Mouse (Mus musculus) lung, postnatal 14 days (tissue): ENCODE data around the gene Guca1b.
"Not testable (repeated sequence)": the region's sequence is repeated elsewhere in the genome, so short reads cannot be mapped to it uniquely, and the experiment has no call there.

Experiments
- DNase-seq: peaks from one replicate; pipeline ENCODE4 v3.0.0; 2021

Gene Guca1b

GRCm38 (mm10) chr17:47385145-47385544 lies at the start of gene Guca1b:
Guca1b (plus strand) TSS chr17:47385393.
- no peak for DNase-seq

DNA sequence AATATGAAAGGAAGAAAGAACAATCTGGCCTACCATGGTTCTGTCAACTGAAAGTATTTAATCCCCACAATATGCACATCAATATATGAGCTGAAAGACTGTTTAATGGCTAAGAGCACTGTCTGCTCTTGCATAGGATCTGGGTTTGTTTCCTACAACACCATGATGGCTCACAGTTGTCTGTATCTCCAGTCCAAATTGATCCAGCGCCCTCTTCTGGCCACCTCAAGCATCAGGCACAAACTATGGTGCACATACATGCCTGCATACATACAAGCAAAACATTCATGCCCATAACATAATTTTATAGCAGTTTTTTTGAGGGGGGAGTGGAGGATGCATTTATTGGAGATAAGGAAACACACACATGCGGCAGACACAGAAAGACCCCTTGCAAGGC lies 42.1 kb upstream of the Guca1b start:
- no peak for DNase-seq

DNA sequence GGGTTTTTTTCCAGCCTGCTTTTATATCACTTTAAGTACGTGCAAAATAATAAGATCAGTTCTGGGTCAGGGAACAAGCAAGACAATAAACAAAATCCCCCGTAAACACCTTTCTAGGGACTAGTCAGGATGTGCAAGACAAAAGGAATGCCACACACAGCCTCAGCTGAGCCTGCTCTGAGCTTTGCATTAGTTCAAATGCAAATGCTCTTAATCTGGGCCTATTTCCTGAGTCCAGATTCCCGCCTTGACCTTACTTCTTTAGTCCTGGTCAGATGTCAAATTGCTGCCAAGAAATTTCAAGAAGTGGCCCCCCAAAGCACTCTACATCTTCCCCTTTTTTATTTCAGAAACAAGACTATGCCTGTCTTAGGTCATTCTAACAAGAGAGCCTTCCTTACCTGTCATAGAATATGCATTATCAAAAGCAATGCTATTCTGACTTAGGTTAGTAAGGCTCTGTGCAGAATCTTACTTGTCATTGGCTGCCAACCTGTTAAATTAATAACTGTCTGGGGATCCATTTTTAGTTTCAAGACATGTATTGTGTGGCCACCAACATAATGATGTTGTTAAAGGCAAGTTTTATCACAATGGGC lies 35.4 kb upstream of the Guca1b start:
- no peak for DNase-seq

DNA sequence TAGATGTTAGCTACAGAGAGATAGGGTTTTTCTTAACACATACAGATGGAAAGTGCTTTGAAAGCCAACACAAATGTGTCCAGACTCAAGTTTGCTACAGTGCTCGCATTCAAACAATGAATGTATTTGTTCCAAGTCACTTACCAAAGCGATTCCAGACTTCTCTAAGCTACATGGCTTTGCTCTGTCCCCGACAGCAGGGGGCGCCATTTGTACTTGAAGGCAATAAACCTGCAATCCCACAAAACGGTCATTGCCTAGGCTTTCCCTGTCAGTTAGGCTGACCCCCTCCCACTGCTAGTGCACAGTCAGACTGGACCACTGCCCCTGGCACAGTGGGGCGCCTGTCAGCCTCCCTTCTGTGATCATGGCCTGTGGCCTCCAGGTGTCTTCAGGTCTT lies 25.2 kb upstream of the Guca1b start:
- DNase-seq, result peak; percentile 59

DNA sequence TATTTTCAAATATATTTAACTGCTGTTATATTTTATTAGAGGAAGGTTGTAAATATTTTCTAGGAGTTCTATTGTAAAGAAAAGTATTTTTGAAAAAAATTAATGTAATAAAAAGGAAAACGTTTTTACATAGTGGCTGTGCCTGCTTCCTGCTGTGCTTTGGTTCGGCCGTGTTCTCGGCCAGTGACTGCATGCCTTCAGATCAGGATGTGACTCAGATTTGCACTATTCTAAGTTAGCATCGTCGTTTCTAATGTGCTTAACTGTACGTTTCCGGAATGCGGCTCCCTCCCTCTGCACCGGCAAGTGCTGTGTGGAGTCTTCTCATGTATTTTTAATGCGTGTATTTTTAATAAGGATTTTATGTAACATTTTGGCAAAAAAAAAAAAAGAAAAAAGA lies 23.9 kb upstream of the Guca1b start:
- no peak for DNase-seq

GRCm38 (mm10) chr17:47368401-47369086 lies 16.6 kb upstream of the Guca1b start, which contains the start of gene Mrps10:
Mrps10 (plus strand) TSS chr17:47368887.
- peak; percentile 85 for DNase-seq

- no peak for DNase-seq
These were observed 16.1 kb upstream of the Guca1b start for GRCm38 (mm10) chr17:47369087-47369443.

DNA sequence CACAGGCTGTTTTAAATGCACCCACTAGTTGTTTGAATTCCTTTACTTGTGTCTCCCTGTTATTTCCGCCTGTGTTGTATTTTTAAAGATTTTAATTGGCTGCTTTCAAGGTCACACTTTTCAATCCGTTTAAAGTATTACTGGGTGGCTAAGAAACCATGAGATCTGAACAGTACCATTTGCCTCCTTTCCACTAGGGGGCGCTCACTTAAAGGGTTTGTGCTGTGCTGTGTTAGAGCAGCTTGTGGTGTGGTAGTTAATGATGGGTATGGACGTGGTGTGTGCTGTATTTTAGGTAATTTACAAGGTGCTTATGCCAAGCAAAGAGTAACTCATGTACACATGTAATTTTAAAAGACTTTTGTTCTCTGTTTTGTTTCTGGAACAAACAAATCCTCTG lies 13.7 kb upstream of the Guca1b start:
- DNase-seq, result peak; percentile 70

GRCm38 (mm10) chr17:47373991-47374390 lies 11.2 kb upstream of the Guca1b start:
- DNase-seq, result no peak

GRCm38 (mm10) chr17:47376779-47377280 lies 8.4 kb upstream of the Guca1b start:
- DNase-seq, result no peak

- no peak for DNase-seq
These were observed 7.1 kb upstream of the Guca1b start for GRCm38 (mm10) chr17:47378133-47378532.

GRCm38 (mm10) chr17:47381917-47382316 lies 3.3 kb upstream of the Guca1b start:
- no peak for DNase-seq

- no peak for DNase-seq
These were observed 1.9 kb upstream of the Guca1b start for GRCm38 (mm10) chr17:47383266-47383665.

- DNase-seq, result no peak
These were observed 1.1 kb upstream of the Guca1b start for GRCm38 (mm10) chr17:47384064-47384463.

GRCm38 (mm10) chr17:47386649-47387048 lies 1.5 kb downstream of the Guca1b start:
- peak; percentile 71 for DNase-seq

DNA sequence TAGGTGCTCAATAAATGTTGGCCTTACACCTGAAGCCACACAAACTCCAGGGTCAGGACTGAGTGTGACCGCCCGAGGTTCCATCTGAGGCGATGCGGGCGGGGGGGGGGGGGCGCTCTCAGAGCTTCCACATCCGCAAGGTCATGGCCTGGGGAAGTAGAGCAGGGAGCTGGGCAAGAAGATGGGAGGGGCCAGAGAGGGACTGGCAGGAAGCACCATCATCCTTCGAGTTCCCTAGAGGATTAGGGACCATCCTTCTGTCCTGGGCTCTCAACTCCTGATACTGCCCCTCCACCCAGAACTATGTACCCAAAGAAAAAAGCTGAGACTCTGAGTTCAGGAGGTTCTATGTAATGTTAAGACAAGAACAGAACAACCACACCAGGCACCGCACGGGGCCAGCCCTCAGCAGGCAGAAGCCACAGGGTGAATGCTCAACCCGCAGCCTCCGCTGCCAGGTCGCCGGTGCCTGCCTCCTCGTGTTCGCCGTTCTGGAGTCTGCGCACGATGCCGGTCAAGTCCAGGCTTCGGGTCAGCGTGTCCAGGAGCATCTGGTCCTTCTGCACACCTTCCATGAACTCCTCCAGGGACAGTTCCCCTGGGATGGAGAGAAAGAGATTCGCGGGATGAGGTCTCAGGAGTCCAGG lies 9.2 kb downstream of the Guca1b start:
- no peak for DNase-seq

DNA sequence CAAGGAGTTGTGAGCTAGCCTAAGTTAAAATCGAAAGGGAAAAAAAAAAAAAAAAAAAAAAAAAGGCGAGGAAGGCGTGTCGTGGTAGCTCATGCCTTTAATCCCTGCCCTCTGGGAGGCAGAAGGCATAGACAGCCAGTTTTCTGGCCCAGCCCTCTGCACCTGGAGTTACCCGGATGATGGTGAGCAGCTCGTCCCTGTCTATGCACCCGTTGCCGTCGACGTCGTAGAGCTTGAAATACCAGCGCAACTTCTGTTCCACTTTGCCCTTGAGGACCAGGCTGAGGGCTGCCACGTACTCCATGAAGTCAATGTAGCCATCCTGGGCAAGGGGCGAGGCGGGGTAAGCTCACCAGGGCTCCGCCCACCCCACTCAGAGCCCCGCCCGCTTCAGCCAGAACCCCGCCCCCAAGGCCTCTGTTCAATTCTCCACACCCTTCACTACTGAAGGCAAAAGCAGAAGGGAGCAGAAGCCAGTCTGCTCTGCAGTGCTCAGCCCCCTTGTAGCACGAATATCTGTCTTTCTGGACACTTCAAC lies 10.3 kb downstream of the Guca1b start:
- peak; percentile 57 for DNase-seq

DNA sequence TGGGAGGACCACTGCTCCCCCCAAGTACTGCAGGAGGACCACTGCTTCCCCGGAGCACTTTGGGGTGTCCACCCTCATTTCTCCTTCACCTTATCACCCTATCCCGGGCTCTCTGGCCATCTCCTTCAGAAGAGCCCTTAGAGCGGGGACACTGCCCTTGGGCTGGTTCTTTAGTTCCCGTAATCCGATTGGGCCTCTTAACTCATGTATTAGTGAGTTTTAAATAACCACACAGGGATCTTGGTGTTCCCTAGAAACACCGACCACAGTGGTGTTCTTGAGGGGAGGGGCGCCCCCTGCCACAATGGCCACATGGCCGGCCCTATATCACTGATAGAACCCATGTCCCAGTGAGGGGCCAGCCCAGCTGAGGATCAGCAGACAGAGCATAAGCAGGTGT lies 13.9 kb downstream of the Guca1b start:
- DNase-seq, result no peak

DNA sequence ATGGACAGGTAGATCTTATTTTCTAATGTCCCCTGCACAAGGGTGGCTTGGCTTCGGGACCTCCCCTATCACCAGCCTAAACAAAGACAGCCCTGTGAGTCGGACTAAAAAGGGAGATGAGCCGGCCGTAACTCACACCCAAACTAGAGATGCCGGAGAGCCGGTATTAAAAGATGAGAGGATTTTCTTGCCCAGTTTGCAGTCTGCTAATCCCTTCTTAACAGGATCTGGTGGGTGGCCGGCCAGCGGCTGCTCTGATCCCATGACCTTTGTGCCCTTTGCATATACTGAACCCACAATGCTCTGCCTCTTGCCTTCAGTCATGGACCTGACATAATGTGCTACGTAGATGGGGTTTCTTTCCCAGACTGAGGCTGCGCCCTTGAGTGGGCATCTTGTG lies 15.3 kb downstream of the Guca1b start, which contains the start of gene Guca1a:
Gene Guca1a, minus strand, starts transcription at position 134 of the 400 bp plus-strand sequence.
- DNase-seq, result no peak

DNA sequence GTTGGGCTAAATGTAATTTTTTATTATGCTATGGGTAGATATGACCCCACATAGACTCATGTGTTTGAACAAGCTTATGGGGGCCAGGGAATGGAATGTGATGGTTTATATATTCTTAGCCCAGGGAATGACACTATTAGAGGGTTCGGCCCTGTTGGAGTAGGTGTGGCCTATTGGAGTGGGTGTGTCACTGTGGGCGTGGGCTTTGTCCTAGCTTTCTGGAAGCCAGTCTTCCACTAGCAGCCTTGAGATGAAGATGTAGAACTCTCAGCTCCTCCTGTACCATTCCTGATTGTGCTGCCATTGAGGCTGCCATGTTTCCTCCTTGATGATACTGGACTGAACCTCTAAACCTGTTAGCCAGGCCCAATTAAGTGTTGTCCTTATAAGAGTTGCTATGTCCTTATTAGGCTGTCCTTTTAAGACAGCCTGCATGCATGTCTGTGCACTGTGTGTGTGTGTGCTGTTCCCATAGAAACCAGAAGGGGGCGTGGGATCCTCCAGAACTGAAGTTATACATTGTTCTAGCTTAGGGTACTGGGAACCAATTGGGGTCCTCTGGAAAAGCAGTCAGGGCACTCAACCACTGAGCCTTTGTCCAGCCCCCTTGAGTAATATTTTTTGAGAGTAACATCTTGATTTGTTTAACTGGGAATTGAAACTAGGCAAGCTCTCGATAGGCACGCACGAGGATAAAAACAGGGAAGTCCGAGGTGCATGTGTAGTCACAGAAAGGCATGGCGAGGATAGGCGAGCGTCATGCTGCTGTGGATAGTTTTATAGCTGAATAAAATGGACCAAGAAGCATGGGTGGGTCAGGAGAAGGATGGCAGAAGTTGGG lies 22.7 kb downstream of the Guca1b start:
- no peak for DNase-seq

GRCm38 (mm10) chr17:47408558-47408898 lies 23.3 kb downstream of the Guca1b start:
- DNase-seq, result peak; percentile 83

- DNase-seq, result not testable (repeated sequence)
These were observed 25.0 kb downstream of the Guca1b start for GRCm38 (mm10) chr17:47409897-47410861.
